Mouse (Mus musculus) heart, embryonic 16.5 days (tissue): ENCODE measurements around the gene Auts2. TPM values are rescaled to one million over a fixed set of nuclear protein-coding genes. Genes with fewer than 3 reads are reported as not detected.

ENCODE experiments used
- ATAC-seq: fragments of 200-750 bp; cut with Nextera tagmentation; replicated peaks from 2 replicates; pipeline ENCODE4 v1.8.0; 2017; ENCODE audit warnings: moderate number of reproducible peaks; ENCODE audit not compliant: insufficient read depth, low FRiP score; ENCODE audit errors: extremely low read depth
- H3K27ac ChIP-seq: fragments of 300-500 bp; sonication (generic); 2 replicates; pipeline ENCODE4 v1.5.1; 2014; ENCODE audit warnings: mild to moderate bottlenecking, low read length, control low read depth, moderate library complexity
- H3K27me3 ChIP-seq: fragments of 300-500 bp; sonication (generic); 2 replicates; pipeline ENCODE4 v1.6.1; 2014; ENCODE audit warnings: low read length, mixed read lengths; ENCODE audit not compliant: control insufficient read depth, insufficient read depth
- H3K36me3 ChIP-seq: fragments of 300-500 bp; sonication (generic); 2 replicates; pipeline ENCODE4 v1.6.1; 2014; ENCODE audit not compliant: control insufficient read depth, insufficient read depth
- H3K4me1 ChIP-seq: fragments of 300-500 bp; sonication (generic); 2 replicates; pipeline ENCODE4 v1.6.1; 2014; ENCODE audit warnings: low read length, mixed read lengths; ENCODE audit not compliant: control insufficient read depth, insufficient read depth
- H3K4me2 ChIP-seq: fragments of 300-500 bp; sonication (generic); 2 replicates; pipeline ENCODE4 v1.6.1; 2014; ENCODE audit warnings: low read depth, mild to moderate bottlenecking, control low read depth, low read length
- H3K4me3 ChIP-seq: fragments of 300-500 bp; sonication (generic); 2 replicates; pipeline ENCODE4 v1.5.1; 2014; ENCODE audit warnings: mild to moderate bottlenecking, control low read depth, low read length
- H3K9ac ChIP-seq: fragments of 300-500 bp; sonication (generic); 2 replicates; pipeline ENCODE4 v1.6.1; 2014; ENCODE audit warnings: low read length, control low read depth
- H3K9me3 ChIP-seq: fragments of 300-500 bp; sonication (generic); replicated peaks from 2 replicates; pipeline ENCODE4 v1.6.1; 2016; ENCODE audit warnings: low read length; ENCODE audit not compliant: control insufficient read depth
- WGBS: fragments of 180-500 bp; shearing (Covaris S2); extraction: QIAGEN DNeasy Blood & Tissue Kit; methylation state at CpG from one replicate; pipeline ENCODE4 v1.1.7; 2014; 5-methylcytosine and 5-hydroxymethylcytosine counted together
- polyA plus RNA-seq: library from polyadenylated mRNA; unstranded; fragments of >200 nt; fragmentation: Nextera tagmentation; extraction: Ambion mirVana; gene quantifications from 2 replicates; pipeline ENCODE4 v1.2.1, GENCODE M21; 2015

Gene Auts2
- polyA plus RNA-seq, 1 experiment from 2014 or later: 16.3 TPM

- H3K27me3 ChIP-seq: no peaks in the 10 kb centered on the region
- H3K9ac ChIP-seq: no peak overlapping the region
- ATAC-seq: no peak
- no peak overlapping the region for H3K4me3 ChIP-seq
- H3K4me1 ChIP-seq: no peaks in the 10 kb centered on the region
- H3K4me2 ChIP-seq: no peak overlapping the region
- H3K27ac ChIP-seq: no peak overlapping the region
- no peaks in the 10 kb centered on the region for H3K9me3 ChIP-seq
- no peaks in the 10 kb centered on the region for H3K36me3 ChIP-seq
Measured at GRCm38 (mm10) chr5:132011795-132012194, 531.3 kb downstream of the Auts2 start.

DNA sequence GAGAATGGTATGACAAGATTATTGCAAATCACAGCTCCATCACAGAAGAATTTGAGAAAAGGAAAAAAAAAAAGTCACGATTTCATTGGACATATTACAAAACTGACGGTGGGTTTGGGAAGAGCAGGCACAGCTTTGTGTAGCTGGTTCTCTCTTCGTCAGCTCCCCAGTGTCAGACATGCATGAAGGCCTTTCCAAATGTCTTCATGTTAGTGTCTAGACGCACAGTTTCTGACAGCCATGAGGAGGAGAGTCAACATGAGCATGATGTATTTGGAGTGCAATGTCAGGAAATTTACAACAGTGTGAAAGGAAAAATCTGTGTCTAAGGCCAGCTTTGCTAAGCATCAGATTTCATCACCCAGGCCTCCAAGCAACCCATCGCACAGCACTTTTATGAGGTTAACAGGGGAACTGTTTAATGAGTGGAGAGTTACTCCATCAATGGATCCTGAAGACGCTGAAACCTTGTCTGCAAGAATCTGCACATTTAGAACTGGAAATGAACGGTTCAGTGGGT lies 534.4 kb downstream of the Auts2 start:
- no peaks in the 10 kb centered on the region for H3K4me1 ChIP-seq

DNA sequence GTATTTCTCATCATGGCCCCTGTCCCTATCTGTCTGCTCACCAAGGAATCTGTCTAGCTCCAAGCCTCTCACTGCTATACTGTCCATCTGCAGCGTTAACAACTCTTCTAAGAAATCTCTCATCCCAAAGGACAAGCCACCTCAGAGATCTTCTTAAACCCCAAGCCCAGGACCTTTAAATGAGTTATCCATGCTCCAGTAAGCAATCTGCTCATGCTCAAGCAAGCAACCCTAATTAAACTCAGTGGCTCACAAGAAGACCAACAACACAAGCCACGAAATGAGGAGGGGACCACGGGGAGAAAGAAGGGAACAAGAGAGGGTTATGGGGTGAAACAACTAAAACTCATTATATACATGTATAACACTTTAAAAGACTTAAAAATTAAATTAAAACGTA lies 535.2 kb downstream of the Auts2 start:
- Histone ChIP-seq H3K27me3 (no peaks in the 10 kb centered on the region), H3K4me2 (no peak overlapping the region), H3K4me3 (no peak overlapping the region), H3K27ac (no peak overlapping the region), H3K36me3 (no peaks in the 10 kb centered on the region), H3K4me1 (no peaks in the 10 kb centered on the region), H3K9ac (no peak overlapping the region), H3K9me3 (no peaks in the 10 kb centered on the region)
- no peak for ATAC-seq
- WGBS: 90% methylated on average over 4 of the region's 4 CpGs

More for the DNA sequence above, 534.4 kb downstream of the Auts2 start:
- no peak for ATAC-seq
- Histone ChIP-seq H3K36me3 (no peaks in the 10 kb centered on the region), H3K9me3 (no peaks in the 10 kb centered on the region), H3K27me3 (no peaks in the 10 kb centered on the region), H3K27ac (no peak overlapping the region), H3K9ac (no peak overlapping the region), H3K4me3 (no peak overlapping the region), H3K4me2 (no peak overlapping the region)
- 75% methylated on average over 7 of the region's 7 CpGs for WGBS

DNA sequence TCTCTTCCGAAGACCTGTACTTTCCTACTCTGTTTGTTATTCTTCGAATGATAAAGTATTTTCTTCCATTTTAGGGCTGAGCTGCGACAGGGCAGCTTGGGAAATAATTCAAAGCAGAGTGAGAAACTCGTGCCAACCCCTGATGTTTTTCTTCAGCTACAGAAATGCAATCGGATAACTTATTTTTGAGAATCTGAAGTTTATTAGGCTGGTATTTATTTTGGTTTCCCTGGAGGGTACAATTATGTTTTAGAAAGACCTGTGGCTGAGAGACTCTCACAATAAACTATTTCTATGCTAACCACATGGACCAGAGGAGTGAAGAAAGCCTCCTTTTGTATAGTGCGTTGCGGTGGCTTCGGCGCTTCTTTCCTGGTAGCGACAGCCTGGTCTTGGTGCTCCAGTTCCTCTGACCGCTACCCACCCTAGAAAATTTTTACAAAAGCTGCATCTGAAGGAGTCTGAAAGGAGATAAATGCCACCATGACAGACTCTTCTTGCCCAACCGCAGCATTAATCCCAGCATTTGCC lies 550.4 kb downstream of the Auts2 start:
- Histone ChIP-seq H3K36me3 (no peaks in the 10 kb centered on the region), H3K9me3 (no peaks in the 10 kb centered on the region), H3K27me3 (no peaks in the 10 kb centered on the region), H3K27ac (no peak overlapping the region), H3K4me2 (no peak overlapping the region), H3K9ac (no peak overlapping the region), H3K4me3 (no peak overlapping the region), H3K4me1 (no peaks in the 10 kb centered on the region; the same call in 1 of the 2 replicates)
- no peak for ATAC-seq
- WGBS: 79% methylated on average over 12 of the region's 12 CpGs

- H3K4me1 ChIP-seq: no peaks in the 10 kb centered on the region; the same call in 1 of the 2 replicates
- ATAC-seq: no peak
Measured at GRCm38 (mm10) chr5:131992268-131992667, 550.9 kb downstream of the Auts2 start.

DNA sequence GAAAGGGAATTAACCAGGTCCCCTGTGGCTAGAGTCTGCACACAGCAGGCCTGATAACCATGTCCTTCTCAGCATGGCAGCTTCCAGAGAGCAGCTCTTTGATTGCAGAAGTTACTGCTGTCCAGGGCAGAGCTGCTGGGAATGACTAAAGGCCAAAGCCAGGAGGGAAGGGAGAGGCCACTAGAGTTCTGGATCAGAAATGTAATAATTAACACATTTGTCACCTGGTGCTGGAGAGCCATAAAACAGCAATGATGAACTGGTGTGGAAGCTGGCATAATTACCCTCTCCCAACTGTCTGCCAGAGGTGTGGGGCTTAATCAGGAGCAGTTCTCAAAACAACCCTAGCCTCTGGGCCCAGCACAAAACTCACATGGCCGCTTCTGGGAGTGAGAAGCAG lies 552.6 kb downstream of the Auts2 start:
- Histone ChIP-seq H3K27ac (no peak overlapping the region), H3K4me1 (no peaks in the 10 kb centered on the region; the same call in 1 of the 2 replicates), H3K4me3 (no peak overlapping the region), H3K4me2 (no peak overlapping the region), H3K9ac (no peak overlapping the region), H3K9me3 (no peaks in the 10 kb centered on the region), H3K36me3 (no peaks in the 10 kb centered on the region), H3K27me3 (no peaks in the 10 kb centered on the region)
- 76% methylated on average over 1 of the region's 1 CpGs for WGBS
- ATAC-seq: no peak

More at GRCm38 (mm10) chr5:131992268-131992667, 550.9 kb downstream of the Auts2 start:
- WGBS: 84% methylated on average over 6 of the region's 6 CpGs
- H3K9ac ChIP-seq: no peak overlapping the region
- no peaks in the 10 kb centered on the region for H3K9me3 ChIP-seq
- H3K27ac ChIP-seq: no peak overlapping the region
- H3K27me3 ChIP-seq: no peaks in the 10 kb centered on the region
- H3K4me2 ChIP-seq: no peak overlapping the region
- no peaks in the 10 kb centered on the region for H3K36me3 ChIP-seq
- no peak overlapping the region for H3K4me3 ChIP-seq

DNA sequence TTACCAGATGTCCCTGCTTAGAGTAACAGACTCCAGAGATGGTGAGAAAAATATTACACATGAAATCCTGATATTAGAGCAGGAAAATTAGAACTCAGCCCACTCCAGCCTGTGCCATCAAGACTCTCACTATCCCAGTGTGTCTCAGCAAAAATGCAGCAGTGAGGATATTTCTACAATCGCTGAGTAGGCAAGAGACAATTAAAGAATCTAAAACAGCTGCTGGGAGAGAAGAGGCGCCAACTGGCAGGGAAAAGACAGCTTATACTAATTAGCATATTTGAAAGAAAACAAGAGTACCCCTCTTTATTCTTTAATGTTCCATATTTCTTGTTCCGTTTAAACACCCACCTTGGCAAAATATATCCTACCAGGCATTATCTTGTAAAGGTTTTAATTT lies 561.7 kb downstream of the Auts2 start:
- Histone ChIP-seq H3K4me1 (no peaks in the 10 kb centered on the region), H3K9ac (no peak overlapping the region), H3K27ac (no peak overlapping the region), H3K27me3 (no peaks in the 10 kb centered on the region), H3K4me3 (no peak overlapping the region), H3K9me3 (no peaks in the 10 kb centered on the region), H3K36me3 (no peaks in the 10 kb centered on the region), H3K4me2 (no peak overlapping the region)
- WGBS: 79% methylated on average over 3 of the region's 3 CpGs
- ATAC-seq: no peak

DNA sequence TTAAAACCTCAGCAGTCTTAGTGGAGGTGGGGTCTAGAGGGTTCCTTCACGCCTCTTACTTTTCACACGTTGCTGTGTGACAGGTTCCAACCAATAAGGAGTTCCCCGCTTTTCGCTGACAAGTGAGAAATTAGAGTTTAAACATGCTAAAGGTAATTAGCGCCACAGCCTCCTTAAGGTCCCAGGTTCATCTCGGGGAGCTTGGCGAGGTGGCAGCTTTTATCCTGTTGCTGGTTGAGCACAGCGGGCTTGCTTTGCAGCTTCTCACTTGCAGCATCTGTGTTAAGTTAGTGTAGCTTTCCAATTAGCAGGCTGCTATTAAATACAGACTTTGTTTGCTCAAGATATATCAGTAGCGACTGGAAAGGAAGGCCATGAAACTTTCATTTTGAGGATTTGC lies 564.2 kb downstream of the Auts2 start:
- Histone ChIP-seq H3K27ac (no peak overlapping the region), H3K9me3 (no peaks in the 10 kb centered on the region), H3K27me3 (no peaks in the 10 kb centered on the region), H3K4me2 (no peak overlapping the region), H3K36me3 (no peaks in the 10 kb centered on the region), H3K4me1 (no peaks in the 10 kb centered on the region), H3K4me3 (no peak overlapping the region), H3K9ac (no peak overlapping the region)
- no peak for ATAC-seq
- 64% methylated on average over 9 of the region's 9 CpGs for WGBS

GRCm38 (mm10) chr5:131977497-131977896 lies 565.6 kb downstream of the Auts2 start:
- ATAC-seq: no peak
- WGBS: 64% methylated on average over 3 of the region's 3 CpGs
- Histone ChIP-seq H3K9me3 (no peaks in the 10 kb centered on the region), H3K27me3 (no peaks in the 10 kb centered on the region), H3K36me3 (no peaks in the 10 kb centered on the region), H3K9ac (no peak overlapping the region), H3K4me1 (no peaks in the 10 kb centered on the region), H3K4me2 (no peak overlapping the region), H3K27ac (no peak overlapping the region), H3K4me3 (no peak overlapping the region)
